Mouse (Mus musculus) gastrocnemius, adult 2 months (tissue): Measurements from ENCODE around the gene Adh1. TPM values are rescaled to one million over a fixed set of nuclear protein-coding genes. Genes with fewer than 3 reads are reported as not detected.

Experiments used
- DNase-seq: peaks from one replicate; pipeline ENCODE4 v3.0.0; 2022
- H3K27ac ChIP-seq: fragments of 200-600 bp; 2 replicates; pipeline ENCODE4 v1.8.1; 2022; ENCODE audit warnings: mild to moderate bottlenecking
- H3K4me3 ChIP-seq: fragments of 200-600 bp; 2 replicates; pipeline ENCODE4 v1.8.1; 2022; ENCODE audit warnings: mild to moderate bottlenecking, moderate library complexity
- CTCF ChIP-seq: fragments of 200-600 bp; IDR thresholded peaks from 2 replicates; pipeline ENCODE4 v1.8.1; 2022; ENCODE audit warnings: antibody characterized with exemption, mild to moderate bottlenecking, moderate library complexity
- intact Hi-C: fragments of 180-260 bp; cut with DNase I; formaldehyde crosslinking; loops from one replicate; pipeline ENCODE4 v1.15.1; 2025
- total RNA-seq, 2 experiments: library from RNA; stranded (reverse); gene quantifications; 2 replicates each; pipeline ENCODE4 v1.2.3; 2021

The Adh1 gene
- total RNA-seq, 2 experiments from 2014 or later = 19.3 to 27.8 TPM

- TF ChIP-seq CTCF = no peak
- Histone ChIP-seq H3K27ac (no peak overlapping the region), H3K4me3 (no peak overlapping the region)
- intact Hi-C loops = no loop called here
- DNase-seq = no peak
Measured at GRCm38 (mm10) chr3:138227082-138227481, 33.7 kb upstream of the Adh1 start.

- intact Hi-C loops = no loop called here
- no peak overlapping the region for H3K4me3 ChIP-seq
- no peak for DNase-seq
- TF ChIP-seq CTCF = no peak
- H3K27ac ChIP-seq = no peak overlapping the region
Measured at GRCm38 (mm10) chr3:138227782-138228181, 33.0 kb upstream of the Adh1 start.

- no peak overlapping the region for H3K4me3 ChIP-seq
- no peak for DNase-seq
- H3K27ac ChIP-seq = no peak overlapping the region
- TF ChIP-seq CTCF = no peak
- intact Hi-C loops = no loop called here
Measured at GRCm38 (mm10) chr3:138229448-138229847, 31.3 kb upstream of the Adh1 start.

- Histone ChIP-seq H3K27ac (no peak overlapping the region), H3K4me3 (no peak overlapping the region)
- intact Hi-C loops = no loop called here
- TF ChIP-seq CTCF = no peak
- no peak for DNase-seq
Measured at GRCm38 (mm10) chr3:138230266-138230665, 30.5 kb upstream of the Adh1 start.

- no peak overlapping the region for H3K4me3 ChIP-seq
- intact Hi-C loops = no loop called here
- no peak for TF ChIP-seq CTCF
- H3K27ac ChIP-seq = no peak overlapping the region
- no peak for DNase-seq
Measured at GRCm38 (mm10) chr3:138231531-138231930, 29.3 kb upstream of the Adh1 start.

- H3K4me3 ChIP-seq = no peak overlapping the region
- no peak overlapping the region for H3K27ac ChIP-seq
- no peak for TF ChIP-seq CTCF
- intact Hi-C loops = loop anchor here (5.0 kb wide), 1 partner anchor 171 kb away; no protein-coding TSS in a partner anchor
- no peak for DNase-seq
Measured at GRCm38 (mm10) chr3:138236546-138237163, 24.1 kb upstream of the Adh1 start.

- no peak for DNase-seq
- no peak for TF ChIP-seq CTCF
- intact Hi-C loops = loop anchor here (5.0 kb wide), 1 partner anchor 169 kb away; no protein-coding TSS in a partner anchor
- Histone ChIP-seq H3K27ac (no peak overlapping the region), H3K4me3 (no peak overlapping the region)
Measured at GRCm38 (mm10) chr3:138238046-138238445, 22.7 kb upstream of the Adh1 start.

- no peak for TF ChIP-seq CTCF
Measured at GRCm38 (mm10) chr3:138239461-138239860, 21.3 kb upstream of the Adh1 start.

GRCm38 (mm10) chr3:138240411-138240810, 20.4 kb upstream of the Adh1 start:
- TF ChIP-seq CTCF = peak; percentile 45; the same call in 1 of the 2 replicates
- no peak for DNase-seq
- intact Hi-C loops = loop anchor here (2.0 to 5.0 kb wide), 2 partner anchors 37 to 70 kb away; no protein-coding TSS in a partner anchor
- peak overlapping the region; percentile 31 for H3K27ac ChIP-seq
- no peak overlapping the region for H3K4me3 ChIP-seq

More at GRCm38 (mm10) chr3:138239461-138239860, 21.3 kb upstream of the Adh1 start:
- intact Hi-C loops = loop anchor here (5.0 kb wide), 1 partner anchor 168 kb away; no protein-coding TSS in a partner anchor
- Histone ChIP-seq H3K27ac (no peak overlapping the region), H3K4me3 (no peak overlapping the region)
- no peak for DNase-seq

- intact Hi-C loops = loop anchor here (2.0 to 5.0 kb wide), 2 partner anchors 36 to 70 kb away; no protein-coding TSS in a partner anchor
- no peak overlapping the region for H3K4me3 ChIP-seq
- TF ChIP-seq CTCF = no peak
- DNase-seq = no peak
- peak overlapping the region; percentile 72 for H3K27ac ChIP-seq
Measured at GRCm38 (mm10) chr3:138240942-138241341, 19.8 kb upstream of the Adh1 start.

GRCm38 (mm10) chr3:138241371-138241770, 19.4 kb upstream of the Adh1 start:
- intact Hi-C loops = loop anchor here (2.0 to 5.0 kb wide), 2 partner anchors 36 to 69 kb away; no protein-coding TSS in a partner anchor
- TF ChIP-seq CTCF = no peak
- no peak for DNase-seq
- no peak overlapping the region for H3K4me3 ChIP-seq
- H3K27ac ChIP-seq = peak overlapping the region; percentile 72

- DNase-seq = no peak
- TF ChIP-seq CTCF = no peak
- peak overlapping the region; percentile 72 for H3K27ac ChIP-seq
- no peak overlapping the region for H3K4me3 ChIP-seq
- intact Hi-C loops = loop anchor here (5.0 kb wide), 1 partner anchor 35 kb away; no protein-coding TSS in a partner anchor
Measured at GRCm38 (mm10) chr3:138242021-138242726, 18.6 kb upstream of the Adh1 start.

GRCm38 (mm10) chr3:138242933-138243332, 17.9 kb upstream of the Adh1 start:
- intact Hi-C loops = loop anchor here (5.0 kb wide), 1 partner anchor 34 kb away; no protein-coding TSS in a partner anchor

More at GRCm38 (mm10) chr3:138242933-138243332, 17.9 kb upstream of the Adh1 start:
- no peak for DNase-seq
- no peak overlapping the region for H3K27ac ChIP-seq
- no peak for TF ChIP-seq CTCF
- no peak overlapping the region for H3K4me3 ChIP-seq
